Mouse (Mus musculus) E14TG2a.4 (cell line): ENCODE data around the gene Rpa1.

Experiments
- CTCF ChIP-seq: conservative IDR thresholded peaks from 2 replicates; pipeline ENCODE4 v1.5.1; 2014; ENCODE audit warnings: low read length
- NANOG ChIP-seq: IDR thresholded peaks from 2 replicates; pipeline ENCODE4 v1.6.1; 2014; ENCODE audit warnings: borderline replicate concordance, low read length, mixed read lengths
- POU5F1 ChIP-seq: IDR thresholded peaks from 2 replicates; pipeline ENCODE4 v1.6.1; 2014; ENCODE audit warnings: low read length, borderline replicate concordance

DNA sequence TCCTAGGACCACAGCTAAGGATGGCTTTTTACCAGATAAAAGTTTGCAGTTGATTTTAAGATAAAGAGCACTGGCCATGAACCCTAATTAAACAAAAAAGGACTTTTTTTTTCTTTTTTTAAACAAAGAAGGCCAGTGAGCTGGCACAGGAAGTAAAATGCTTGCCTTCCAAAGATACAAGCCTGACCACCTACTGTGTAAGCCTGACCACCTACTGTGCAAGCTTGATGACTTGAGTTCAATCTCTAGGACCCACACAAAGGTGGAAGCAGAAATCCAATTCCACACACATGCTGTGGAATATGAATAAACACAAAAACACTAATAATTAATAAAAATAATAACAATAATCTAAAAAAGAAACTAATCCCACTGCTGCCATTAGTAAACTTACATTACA lies 3.1 kb upstream of the Rpa1 start:
- TF ChIP-seq CTCF (no peak), NANOG (peak; percentile 75), POU5F1 (no peak)
